Mouse (Mus musculus): ENCODE results near the gene Ntrk3. TPM values are rescaled to one million over a fixed set of nuclear protein-coding genes. Genes with fewer than 3 reads are reported as not detected.

The Ntrk3 gene
- total and polyA plus RNA-seq, 2 experiments: 0.09 to 0.38 TPM

- H3K27me3 ChIP-seq (ENCODE audit: control insufficient read depth, insufficient read depth, low read length): no peaks in the 10 kb centered on the region
- DNase-seq (ENCODE audit: extremely low read depth, low read depth, low spot score): no peak
- no peak overlapping the region for H3K4me3 ChIP-seq (ENCODE audit: insufficient read depth, low read depth, low read length)
- WGBS: 24% methylated on average over 17 of the region's 17 CpGs
- no peaks in the 10 kb centered on the region for H3K4me1 ChIP-seq (ENCODE audit: control insufficient read depth, insufficient read depth, low read length)
- no peak overlapping the region for H3K27ac ChIP-seq (replicated peaks; ENCODE audit: insufficient read depth, low read depth, low read length)
- no peak overlapping the region for H3K9ac ChIP-seq (ENCODE audit: low read depth, low read length)
- H3K79me2 ChIP-seq (ENCODE audit: control insufficient read depth, insufficient read depth, low read length): no peaks in the 10 kb centered on the region
- no peak for TF ChIP-seq POLR2A (IDR thresholded peaks at IDR 0.05; ENCODE audit: extremely low read depth, insufficient read depth, low read length)
- H3K36me3 ChIP-seq (ENCODE audit: control insufficient read depth, insufficient read depth, low read length): no peaks in the 10 kb centered on the region
Measured at GRCm38 (mm10) chr7:78190931-78191653, 546.7 kb downstream of the Ntrk3 start.

- Histone ChIP-seq H3K4me1 (ENCODE audit: control insufficient read depth, insufficient read depth, low read length) (no peaks in the 10 kb centered on the region), H3K79me2 (ENCODE audit: control insufficient read depth, insufficient read depth, low read length) (no peaks in the 10 kb centered on the region), H3K27ac (replicated peaks; ENCODE audit: insufficient read depth, low read depth, low read length) (no peak overlapping the region), H3K4me3 (ENCODE audit: insufficient read depth, low read depth, low read length) (no peak overlapping the region), H3K9ac (ENCODE audit: low read depth, low read length) (no peak overlapping the region), H3K27me3 (ENCODE audit: control insufficient read depth, insufficient read depth, low read length) (no peaks in the 10 kb centered on the region), H3K36me3 (ENCODE audit: control insufficient read depth, insufficient read depth, low read length) (no peaks in the 10 kb centered on the region)
- no peak for DNase-seq (ENCODE audit: extremely low read depth, low read depth, low spot score)
- WGBS: 65% methylated on average over 4 of the region's 4 CpGs
- TF ChIP-seq CTCF (IDR thresholded peaks at IDR 0.05; ENCODE audit: low read depth, low read length) (no peak), POLR2A (IDR thresholded peaks at IDR 0.05; ENCODE audit: extremely low read depth, insufficient read depth, low read length) (no peak)
Measured at GRCm38 (mm10) chr7:78185578-78185977, 552.2 kb downstream of the Ntrk3 start.

- DNase-seq (ENCODE audit: extremely low read depth, low read depth, low spot score): no peak
- Histone ChIP-seq H3K4me1 (ENCODE audit: control insufficient read depth, insufficient read depth, low read length) (no peaks in the 10 kb centered on the region), H3K36me3 (ENCODE audit: control insufficient read depth, insufficient read depth, low read length) (no peaks in the 10 kb centered on the region), H3K4me3 (ENCODE audit: insufficient read depth, low read depth, low read length) (no peak overlapping the region), H3K9ac (ENCODE audit: low read depth, low read length) (no peak overlapping the region), H3K79me2 (ENCODE audit: control insufficient read depth, insufficient read depth, low read length) (no peaks in the 10 kb centered on the region), H3K27ac (replicated peaks; ENCODE audit: insufficient read depth, low read depth, low read length) (no peak overlapping the region), H3K27me3 (ENCODE audit: control insufficient read depth, insufficient read depth, low read length) (no peaks in the 10 kb centered on the region)
- no peak for TF ChIP-seq POLR2A (IDR thresholded peaks at IDR 0.05; ENCODE audit: extremely low read depth, insufficient read depth, low read length)
- TF ChIP-seq CTCF (IDR thresholded peaks at IDR 0.05; ENCODE audit: low read depth, low read length): no peak
- WGBS: 13% methylated on average over 1 of the region's 1 CpGs
Measured at GRCm38 (mm10) chr7:78183396-78183795, 554.4 kb downstream of the Ntrk3 start.

GRCm38 (mm10) chr7:78179996-78180665 is 557.7 kb downstream of the Ntrk3 start:
- no peak for DNase-seq (ENCODE audit: extremely low read depth, low read depth, low spot score)
- no peak overlapping the region for H3K27ac ChIP-seq (replicated peaks; ENCODE audit: insufficient read depth, low read depth, low read length)
- no peak for TF ChIP-seq POLR2A (IDR thresholded peaks at IDR 0.05; ENCODE audit: extremely low read depth, insufficient read depth, low read length)
- TF ChIP-seq CTCF (IDR thresholded peaks at IDR 0.05; ENCODE audit: low read depth, low read length): no peak
- no peaks in the 10 kb centered on the region for H3K27me3 ChIP-seq (ENCODE audit: control insufficient read depth, insufficient read depth, low read length)
- 73% methylated on average over 4 of the region's 4 CpGs for WGBS
- no peak overlapping the region for H3K4me3 ChIP-seq (ENCODE audit: insufficient read depth, low read depth, low read length)
- H3K4me1 ChIP-seq (ENCODE audit: control insufficient read depth, insufficient read depth, low read length): no peaks in the 10 kb centered on the region
- no peak overlapping the region for H3K9ac ChIP-seq (ENCODE audit: low read depth, low read length)
- no peaks in the 10 kb centered on the region for H3K36me3 ChIP-seq (ENCODE audit: control insufficient read depth, insufficient read depth, low read length)
- H3K79me2 ChIP-seq (ENCODE audit: control insufficient read depth, insufficient read depth, low read length): no peaks in the 10 kb centered on the region

- no peaks in the 10 kb centered on the region for H3K4me1 ChIP-seq (ENCODE audit: control insufficient read depth, insufficient read depth, low read length)
- WGBS: 68% methylated on average over 5 of the region's 5 CpGs
- no peak for DNase-seq (ENCODE audit: extremely low read depth, low read depth, low spot score)
- H3K27ac ChIP-seq (replicated peaks; ENCODE audit: insufficient read depth, low read depth, low read length): no peak overlapping the region
- no peaks in the 10 kb centered on the region for H3K36me3 ChIP-seq (ENCODE audit: control insufficient read depth, insufficient read depth, low read length)
- TF ChIP-seq POLR2A (IDR thresholded peaks at IDR 0.05; ENCODE audit: extremely low read depth, insufficient read depth, low read length) (no peak), CTCF (IDR thresholded peaks at IDR 0.05; ENCODE audit: low read depth, low read length) (no peak)
- no peaks in the 10 kb centered on the region for H3K27me3 ChIP-seq (ENCODE audit: control insufficient read depth, insufficient read depth, low read length)
- no peaks in the 10 kb centered on the region for H3K79me2 ChIP-seq (ENCODE audit: control insufficient read depth, insufficient read depth, low read length)
- no peak overlapping the region for H3K4me3 ChIP-seq (ENCODE audit: insufficient read depth, low read depth, low read length)
- H3K9ac ChIP-seq (ENCODE audit: low read depth, low read length): no peak overlapping the region
Measured at GRCm38 (mm10) chr7:78172267-78172955, 565.4 kb downstream of the Ntrk3 start.

All from liver, adult 2 months (tissue).